Mouse (Mus musculus) heart, postnatal 0 days (tissue): ENCODE data around the gene Rpl29.

Experiments
- CTCF ChIP-seq: IDR thresholded peaks from 2 replicates; pipeline ENCODE4 v1.5.1; 2016; ENCODE audit warnings: antibody characterized with exemption, control low read depth, low read depth
- EP300 ChIP-seq: IDR thresholded peaks from 2 replicates; pipeline ENCODE4 v1.6.1; 2016; ENCODE audit warnings: antibody characterized with exemption, low read depth

GRCm38 (mm10) chr9:106412210-106412609, 17.0 kb upstream of the Rpl29 start:
- TF ChIP-seq CTCF, result no peak
- no peak for TF ChIP-seq EP300
